Mouse (Mus musculus) kidney, embryonic 16.5 days (tissue): Measurements from ENCODE around the gene Atxn2l. TPM values are rescaled to one million over a fixed set of nuclear protein-coding genes. Genes with fewer than 3 reads are reported as not detected.

ENCODE experiments used
- ATAC-seq: fragments of 200-750 bp; cut with Nextera tagmentation; 2 replicates; pipeline ENCODE4 v1.8.0; 2017; ENCODE audit warnings: moderate TSS enrichment; ENCODE audit not compliant: low FRiP score, low TSS enrichment
- H3K27ac ChIP-seq: fragments of 300-500 bp; sonication (generic); 2 replicates; pipeline ENCODE4 v1.5.1; 2014; ENCODE audit warnings: low read length
- H3K27me3 ChIP-seq: fragments of 300-500 bp; sonication (generic); 2 replicates; pipeline ENCODE4 v1.6.1; 2014; ENCODE audit warnings: low read length, control low read depth, mixed read lengths; ENCODE audit not compliant: insufficient read depth
- H3K36me3 ChIP-seq: fragments of 300-500 bp; sonication (generic); 2 replicates; pipeline ENCODE4 v1.6.1; 2014; ENCODE audit warnings: low read length, control low read depth, mixed read lengths; ENCODE audit not compliant: insufficient read depth
- H3K4me1 ChIP-seq: fragments of 300-500 bp; sonication (generic); 2 replicates; pipeline ENCODE4 v1.6.1; 2014; ENCODE audit warnings: low read length, control low read depth, mixed read lengths; ENCODE audit not compliant: insufficient read depth
- H3K4me2 ChIP-seq: fragments of 300-500 bp; sonication (generic); replicated peaks from 2 replicates; pipeline ENCODE4 v1.6.1; 2014; ENCODE audit warnings: low read depth, low read length
- H3K4me3 ChIP-seq: fragments of 300-500 bp; sonication (generic); 2 replicates; pipeline ENCODE4 v1.5.1; 2014; ENCODE audit warnings: mild to moderate bottlenecking, low read length
- H3K9ac ChIP-seq: fragments of 300-500 bp; sonication (generic); replicated peaks from 2 replicates; pipeline ENCODE4 v1.6.1; 2014; ENCODE audit warnings: low read length
- H3K9me3 ChIP-seq: fragments of 300-500 bp; sonication (generic); 2 replicates; pipeline ENCODE4 v1.6.1; 2016; ENCODE audit warnings: low read length, control low read depth
- WGBS: fragments of 180-500 bp; shearing (Covaris S2); extraction: QIAGEN DNeasy Blood & Tissue Kit; methylation state at CpG from one replicate; pipeline ENCODE4 v1.1.7; 2014; 5-methylcytosine and 5-hydroxymethylcytosine counted together
- polyA plus RNA-seq: library from polyadenylated mRNA; unstranded; fragments of >200 nt; fragmentation: Nextera tagmentation; extraction: Ambion mirVana; gene quantifications from 2 replicates; pipeline ENCODE4 v1.2.1, GENCODE M21; 2015

The Atxn2l gene
- polyA plus RNA-seq, 1 experiment from 2014 or later, result 41.5 TPM

DNA sequence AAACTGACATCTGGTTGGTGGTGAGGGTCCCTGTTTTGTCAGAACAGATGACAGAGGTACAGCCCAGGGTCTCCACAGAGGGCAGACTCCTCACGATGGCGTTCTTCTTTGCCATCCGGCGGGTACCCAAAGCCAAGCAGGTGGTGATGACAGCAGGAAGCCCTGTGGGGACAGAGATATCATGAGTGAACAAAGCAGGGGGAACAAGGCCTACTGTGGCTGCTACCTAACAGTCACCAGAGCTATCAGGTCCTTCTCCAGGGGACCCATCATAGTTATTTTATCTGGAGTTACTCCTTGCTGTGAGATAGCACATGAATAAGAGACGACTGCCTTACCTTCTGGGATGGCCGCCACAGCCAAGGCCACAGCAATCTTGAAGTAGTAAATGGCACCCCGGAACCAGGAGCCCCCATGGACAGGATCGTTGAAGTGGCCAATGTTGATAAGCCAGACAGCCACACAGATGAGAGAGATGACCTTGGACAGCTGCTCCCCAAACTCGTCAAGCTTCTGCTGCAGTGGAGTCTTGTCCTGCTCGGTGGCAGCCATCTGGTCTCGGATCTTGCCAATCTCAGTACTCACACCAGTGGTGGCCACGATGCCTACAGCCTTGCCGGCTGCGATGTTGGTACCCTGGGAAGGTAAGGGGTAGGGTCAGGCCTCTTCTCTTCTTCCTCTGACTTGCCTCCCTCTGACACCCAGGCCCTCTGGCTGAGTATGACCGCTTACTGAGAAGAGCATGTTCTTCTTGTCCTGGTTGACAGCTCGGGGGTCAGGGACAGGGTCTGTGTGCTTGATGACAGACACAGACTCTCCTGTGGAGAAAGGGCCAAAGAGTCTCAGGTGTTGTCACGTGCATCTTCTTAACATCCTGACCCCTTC is 46.6 kb downstream of the Atxn2l start:
- 93% methylated on average over 17 of the region's 17 CpGs for WGBS
- Histone ChIP-seq H3K4me1 (peaks cover 19% of the 10 kb centered on the region), H3K27me3 (no peaks in the 10 kb centered on the region), H3K9me3 (no peaks in the 10 kb centered on the region), H3K27ac (no peak overlapping the region), H3K4me3 (no peak overlapping the region), H3K4me2 (no peak overlapping the region), H3K9ac (no peak overlapping the region), H3K36me3 (no peaks in the 10 kb centered on the region)
- ATAC-seq, result no peak

DNA sequence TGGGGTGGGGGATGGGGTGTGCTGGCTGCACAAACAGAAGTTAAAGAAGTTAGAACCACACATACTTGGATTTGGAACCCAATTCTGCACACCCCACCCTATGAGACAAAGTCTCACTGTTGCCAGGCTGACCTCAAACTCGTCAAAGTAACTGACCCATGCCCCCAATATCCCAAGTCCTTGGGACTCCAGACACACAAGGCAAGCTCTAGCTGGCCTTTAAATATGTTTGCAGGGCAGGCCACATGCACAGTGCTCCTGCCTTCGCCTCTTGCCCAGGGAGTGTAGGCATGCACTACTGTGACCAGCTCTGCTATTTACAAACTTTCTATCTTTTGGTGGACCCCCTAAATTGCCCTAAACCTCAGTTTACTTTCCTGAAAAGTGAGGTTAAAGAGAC is 48.0 kb downstream of the Atxn2l start:
- peaks cover 7% of the 10 kb centered on the region for H3K4me1 ChIP-seq
- no peaks in the 10 kb centered on the region for H3K36me3 ChIP-seq
- no peak overlapping the region for H3K4me2 ChIP-seq
- no peak overlapping the region for H3K27ac ChIP-seq
- no peaks in the 10 kb centered on the region for H3K9me3 ChIP-seq
- WGBS, result 73% methylated on average over 2 of the region's 2 CpGs
- no peaks in the 10 kb centered on the region for H3K27me3 ChIP-seq
- no peak for ATAC-seq
- no peak overlapping the region for H3K4me3 ChIP-seq
- H3K9ac ChIP-seq, result no peak overlapping the region

DNA sequence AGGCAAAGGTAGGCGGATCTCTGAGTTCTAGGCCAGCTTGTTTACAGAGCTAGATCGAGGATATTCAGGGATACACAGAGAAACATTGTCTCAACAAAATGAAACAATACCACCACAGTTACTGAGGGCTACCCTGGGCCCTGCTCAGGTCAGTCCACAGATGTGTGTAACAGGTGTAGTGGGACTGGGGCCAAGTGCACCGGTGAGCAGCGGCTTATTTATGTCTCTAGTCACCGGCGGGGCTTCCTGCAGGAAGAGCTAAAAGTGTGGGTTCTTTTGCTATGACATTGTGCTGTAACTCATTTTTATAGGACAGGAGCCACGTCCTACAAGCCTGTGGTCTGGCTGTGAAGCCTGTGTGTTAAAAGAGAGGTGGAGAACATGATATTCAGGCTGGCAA is 49.4 kb downstream of the Atxn2l start:
- 17% methylated on average over 7 of the region's 7 CpGs for WGBS
- no peak for ATAC-seq
- Histone ChIP-seq H3K36me3 (no peaks in the 10 kb centered on the region), H3K4me1 (peaks cover 4% of the 10 kb centered on the region), H3K27ac (no peak overlapping the region), H3K27me3 (no peaks in the 10 kb centered on the region), H3K4me3 (no peak overlapping the region), H3K4me2 (no peak overlapping the region), H3K9ac (no peak overlapping the region), H3K9me3 (no peaks in the 10 kb centered on the region)

DNA sequence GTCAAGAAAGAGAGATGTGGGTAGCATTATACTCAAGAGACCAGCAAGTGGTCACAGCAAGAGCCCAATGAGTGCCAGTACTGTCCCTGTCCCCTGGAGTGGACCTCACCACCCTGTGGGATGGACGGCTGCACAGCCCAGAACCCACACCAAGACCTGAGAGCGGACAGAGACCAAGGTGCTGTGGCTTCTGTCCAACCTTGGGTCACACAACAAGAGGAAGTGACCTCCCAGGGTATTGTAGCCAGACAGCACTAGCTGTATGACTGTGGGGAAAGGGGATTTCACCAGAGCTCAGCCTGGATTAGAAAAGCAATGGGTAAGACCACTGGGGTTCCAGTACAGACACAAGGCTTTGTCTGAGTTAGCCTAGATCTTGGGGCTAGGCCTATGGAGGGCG is 51.0 kb downstream of the Atxn2l start:
- no peak for ATAC-seq
- Histone ChIP-seq H3K9me3 (no peaks in the 10 kb centered on the region), H3K9ac (no peak overlapping the region), H3K27me3 (no peaks in the 10 kb centered on the region), H3K4me3 (no peak overlapping the region), H3K27ac (no peak overlapping the region), H3K36me3 (peaks cover 7% of the 10 kb centered on the region; the same call in 1 of the 2 replicates), H3K4me1 (no peaks in the 10 kb centered on the region), H3K4me2 (no peak overlapping the region)
- WGBS, result 86% methylated on average over 3 of the region's 3 CpGs

DNA sequence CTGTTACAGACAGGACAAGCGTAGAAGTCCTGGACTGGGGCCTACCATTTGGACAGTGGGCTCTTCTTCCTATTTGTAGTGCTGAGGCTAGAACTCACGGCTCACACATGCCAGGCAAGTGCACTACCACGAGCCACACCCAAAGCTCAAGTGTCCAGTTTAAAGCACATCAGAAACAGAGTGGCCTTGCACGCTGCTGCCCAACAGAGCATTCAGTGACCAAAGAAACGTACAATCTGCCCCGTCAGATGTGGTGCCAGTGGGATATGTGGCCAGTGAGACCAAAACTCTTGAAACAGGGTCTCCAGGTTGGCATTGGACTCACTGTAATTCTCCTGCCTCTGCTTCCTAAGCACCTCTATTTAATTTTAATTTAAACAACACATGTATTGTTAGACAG is 52.6 kb downstream of the Atxn2l start:
- no peak overlapping the region for H3K9ac ChIP-seq
- H3K4me3 ChIP-seq, result no peak overlapping the region
- WGBS, result 85% methylated on average over 6 of the region's 6 CpGs
- no peaks in the 10 kb centered on the region for H3K9me3 ChIP-seq
- H3K4me1 ChIP-seq, result no peaks in the 10 kb centered on the region
- no peak for ATAC-seq
- H3K27ac ChIP-seq, result no peak overlapping the region
- H3K4me2 ChIP-seq, result no peak overlapping the region
- H3K36me3 ChIP-seq, result peaks cover 22% of the 10 kb centered on the region; the same call in 1 of the 2 replicates
- H3K27me3 ChIP-seq, result no peaks in the 10 kb centered on the region

DNA sequence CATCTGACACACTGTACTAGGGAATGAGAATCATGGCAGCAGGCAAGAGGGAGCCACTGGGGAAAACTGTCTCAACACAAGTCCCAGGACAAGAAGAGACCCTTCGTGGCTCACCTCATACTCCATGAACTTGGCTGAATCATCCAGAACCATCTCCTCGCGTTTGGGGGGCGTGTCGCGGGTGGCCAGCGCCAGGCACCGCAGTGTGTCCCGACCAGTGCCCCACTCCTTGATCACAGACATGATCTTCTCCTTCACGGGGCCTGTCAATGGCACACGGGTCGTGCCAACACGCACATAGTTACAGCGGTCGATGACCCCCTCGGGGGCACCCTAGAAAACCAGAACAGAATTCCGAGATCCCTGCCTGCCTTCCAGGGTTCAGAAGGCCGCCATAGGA is 53.2 kb downstream of the Atxn2l start:
- Histone ChIP-seq H3K4me1 (no peaks in the 10 kb centered on the region), H3K4me2 (no peak overlapping the region), H3K27ac (no peak overlapping the region), H3K9ac (no peak overlapping the region), H3K4me3 (no peak overlapping the region), H3K27me3 (no peaks in the 10 kb centered on the region), H3K36me3 (peaks cover 28% of the 10 kb centered on the region), H3K9me3 (no peaks in the 10 kb centered on the region)
- no peak for ATAC-seq
- WGBS, result 91% methylated on average over 18 of the region's 18 CpGs

DNA sequence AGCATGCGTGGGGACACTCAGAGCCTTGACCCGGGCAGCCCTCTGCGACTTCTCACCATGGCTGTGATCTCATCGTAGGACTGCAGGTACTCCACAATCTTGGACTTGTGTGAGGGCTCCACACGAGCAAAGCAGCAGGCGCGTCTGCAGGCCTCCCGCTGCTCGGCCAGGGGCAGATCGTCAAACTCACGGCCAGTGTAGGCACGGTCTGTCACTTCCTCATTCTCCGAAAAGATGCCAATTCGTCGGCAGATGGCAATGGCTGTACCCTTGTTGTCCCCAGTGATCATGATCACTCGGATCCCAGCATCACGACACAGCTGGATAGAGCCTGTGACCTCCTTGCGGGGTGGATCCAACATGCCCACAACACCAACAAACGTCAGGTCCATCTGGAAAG is 54.8 kb downstream of the Atxn2l start:
- no peak overlapping the region for H3K4me3 ChIP-seq
- H3K36me3 ChIP-seq, result peaks cover 39% of the 10 kb centered on the region
- no peak overlapping the region for H3K27ac ChIP-seq
- no peak overlapping the region for H3K4me2 ChIP-seq
- no peaks in the 10 kb centered on the region for H3K4me1 ChIP-seq
- no peak overlapping the region for H3K9ac ChIP-seq
- ATAC-seq, result no peak
- 89% methylated on average over 19 of the region's 19 CpGs for WGBS
- no peaks in the 10 kb centered on the region for H3K27me3 ChIP-seq
- no peaks in the 10 kb centered on the region for H3K9me3 ChIP-seq

DNA sequence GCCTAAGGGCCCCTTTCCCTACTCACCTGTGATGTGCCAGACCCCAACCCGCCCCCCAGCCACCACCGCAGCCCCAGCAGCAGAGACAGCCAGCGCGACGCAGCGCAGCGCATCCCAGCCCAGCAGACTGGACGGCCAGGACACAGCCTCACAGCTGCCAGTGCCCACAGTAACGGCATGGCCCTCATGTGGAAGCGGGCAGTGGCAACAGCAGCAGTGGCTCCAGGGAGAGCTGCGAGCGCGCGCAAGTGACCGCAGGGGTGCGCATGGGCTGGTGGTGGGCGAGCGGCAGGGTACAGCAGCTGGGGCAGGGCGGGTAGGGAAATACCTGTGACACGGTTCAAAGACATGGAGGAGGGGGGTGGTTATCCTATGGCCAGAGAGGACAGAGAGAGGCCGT is 57.0 kb downstream of the Atxn2l start:
- Histone ChIP-seq H3K4me1 (no peaks in the 10 kb centered on the region), H3K4me3 (no peak overlapping the region), H3K4me2 (no peak overlapping the region), H3K27me3 (no peaks in the 10 kb centered on the region), H3K9ac (no peak overlapping the region), H3K36me3 (peaks cover 44% of the 10 kb centered on the region), H3K9me3 (no peaks in the 10 kb centered on the region), H3K27ac (no peak overlapping the region)
- 95% methylated on average over 21 of the region's 21 CpGs for WGBS
- no peak for ATAC-seq

DNA sequence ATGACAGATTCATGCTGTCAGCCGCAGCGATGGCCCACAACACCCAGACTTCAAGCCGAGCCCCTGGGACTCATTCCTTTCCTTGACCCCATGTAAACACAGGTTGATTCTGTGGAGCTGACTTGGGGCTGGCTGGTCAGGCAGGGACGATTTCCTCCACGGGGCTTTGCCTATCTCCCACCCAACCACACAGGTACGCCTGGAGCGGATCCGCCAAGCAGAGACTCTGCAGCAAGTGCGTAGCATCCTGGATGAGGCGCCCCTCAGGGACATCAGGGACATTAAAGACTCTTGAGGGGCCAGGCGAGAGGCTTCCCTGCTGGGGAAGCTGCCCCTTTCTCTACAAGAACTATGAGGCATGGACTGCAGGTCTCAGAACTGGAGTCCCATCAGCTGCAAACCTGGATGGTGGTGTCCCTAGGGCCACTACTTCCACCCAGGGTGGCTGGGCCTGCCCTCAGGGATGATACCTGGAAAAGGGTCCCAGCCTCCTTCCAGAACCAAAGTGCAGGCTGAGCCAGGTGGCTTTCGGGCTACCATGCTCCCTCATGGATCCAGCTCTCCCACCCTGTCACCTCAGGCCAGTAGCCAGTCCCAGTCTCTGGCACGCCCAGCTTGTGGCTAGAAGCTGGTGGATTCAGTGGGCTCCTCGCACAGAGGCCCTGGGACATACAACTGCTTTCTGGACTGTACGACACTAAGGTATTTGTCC is 58.0 kb downstream of the Atxn2l start:
- H3K4me3 ChIP-seq, result no peak overlapping the region
- 92% methylated on average over 15 of the region's 15 CpGs for WGBS
- no peaks in the 10 kb centered on the region for H3K27me3 ChIP-seq
- H3K27ac ChIP-seq, result no peak overlapping the region
- H3K9ac ChIP-seq, result no peak overlapping the region
- H3K9me3 ChIP-seq, result no peaks in the 10 kb centered on the region
- H3K4me2 ChIP-seq, result no peak overlapping the region
- peaks cover 48% of the 10 kb centered on the region for H3K36me3 ChIP-seq
- H3K4me1 ChIP-seq, result no peaks in the 10 kb centered on the region
- no peak for ATAC-seq

DNA sequence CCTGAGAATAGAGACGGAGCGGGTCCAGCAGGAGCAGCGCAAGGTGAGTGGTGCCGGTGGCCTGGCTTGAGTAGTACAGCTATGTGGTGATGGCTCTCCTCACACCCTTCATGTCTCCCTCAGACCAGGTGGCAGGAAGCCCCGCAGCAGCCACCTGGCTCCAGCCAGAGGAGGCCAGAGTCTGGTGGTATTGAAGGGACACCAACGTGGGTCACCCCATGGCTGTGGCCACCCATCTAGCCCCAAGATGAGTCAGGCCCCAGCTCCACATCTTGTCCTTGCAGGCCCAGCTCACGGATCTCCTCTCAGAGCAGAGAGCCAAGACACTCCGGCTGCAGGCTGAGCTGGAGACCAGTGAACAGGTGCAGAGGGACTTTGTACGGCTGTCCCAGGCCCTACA is 58.7 kb downstream of the Atxn2l start:
- Histone ChIP-seq H3K9ac (no peak overlapping the region), H3K27ac (no peak overlapping the region), H3K4me3 (no peak overlapping the region), H3K4me1 (no peaks in the 10 kb centered on the region), H3K27me3 (no peaks in the 10 kb centered on the region), H3K9me3 (no peaks in the 10 kb centered on the region), H3K36me3 (peaks cover 52% of the 10 kb centered on the region), H3K4me2 (no peak overlapping the region)
- WGBS, result 95% methylated on average over 9 of the region's 9 CpGs
- no peak; the same call in 1 of the 2 replicates for ATAC-seq
